Mouse (Mus musculus) layer of hippocampus, postnatal 25 days (tissue): ENCODE data around the gene Mrpl37. TPM values are rescaled to one million over a fixed set of nuclear protein-coding genes. Genes with fewer than 3 reads are reported as not detected.

Experiments used
- DNase-seq, 2 experiments: peaks; one replicate each; pipeline ENCODE4 v3.0.0; 2022; ENCODE audit warnings: mixed read lengths in 2 of 2, low spot score in 1 of 2; ENCODE audit errors: extremely low spot score in 1 of 2
- total RNA-seq, 2 experiments: library from RNA; stranded (reverse); gene quantifications; 2 replicates each; pipeline ENCODE4 v1.2.3; 2021

Gene Mrpl37
- total RNA-seq, 2 experiments from 2014 or later = 58.7 to 60.6 TPM

- DNase-seq = peak in 1 of 2 experiments; percentile 22
Measured at GRCm38 (mm10) chr4:107067151-107067840, 628 bp upstream of the Mrpl37 start.

DNA sequence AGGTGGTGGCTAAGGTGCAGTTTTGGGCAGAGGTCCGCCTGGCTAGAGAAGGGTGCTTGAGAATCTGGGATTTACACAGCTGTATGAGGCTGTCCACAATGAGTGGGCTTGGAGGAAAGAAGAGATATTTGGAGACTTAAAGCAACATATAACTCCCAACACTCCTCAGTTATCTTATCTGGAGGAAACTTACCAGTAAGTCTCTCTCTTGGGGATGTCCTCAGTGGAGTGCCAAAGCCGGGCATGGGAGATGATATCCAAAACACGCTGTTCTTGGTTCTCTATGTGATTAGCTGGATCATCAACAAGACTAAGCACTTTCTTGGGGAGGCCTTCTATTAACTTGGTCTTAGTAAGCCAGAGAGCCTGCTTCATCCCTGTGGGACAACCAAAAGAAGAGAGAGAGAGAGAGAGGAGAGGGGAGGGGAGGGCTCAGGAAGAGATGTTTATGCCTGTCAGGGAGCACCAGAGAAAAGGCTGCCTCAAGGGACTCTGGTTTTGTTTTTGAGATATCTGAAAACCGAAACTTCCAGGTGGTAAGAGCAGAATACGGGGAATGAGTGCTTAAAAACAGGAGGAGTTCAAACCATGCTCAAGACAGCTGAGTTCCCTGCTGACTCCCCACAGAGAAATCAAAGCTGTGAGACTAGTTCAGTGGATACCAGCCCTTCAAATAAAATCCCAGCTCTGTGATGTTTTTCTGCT is 2.1 kb downstream of the Mrpl37 start:
- no peak for DNase-seq

DNA sequence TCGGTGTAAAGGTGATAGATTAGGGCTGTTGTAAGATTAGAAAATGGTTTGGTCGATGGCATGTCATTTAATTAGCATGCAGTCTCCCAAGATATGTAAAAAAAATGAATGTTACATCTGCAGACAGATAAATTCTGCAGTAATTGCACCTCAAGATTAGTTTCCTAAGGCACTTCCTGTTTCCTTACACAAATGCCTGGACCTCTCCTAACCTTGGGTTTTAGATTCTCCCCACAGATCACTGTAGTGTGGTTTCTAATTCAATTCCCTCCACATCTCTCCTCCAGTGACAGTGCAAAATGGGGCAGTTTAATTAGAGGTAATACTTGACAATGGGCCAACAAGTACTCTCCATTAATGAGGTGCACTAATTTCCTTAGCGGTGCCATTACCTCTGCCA is 3.5 kb downstream of the Mrpl37 start:
- DNase-seq = no peak

DNA sequence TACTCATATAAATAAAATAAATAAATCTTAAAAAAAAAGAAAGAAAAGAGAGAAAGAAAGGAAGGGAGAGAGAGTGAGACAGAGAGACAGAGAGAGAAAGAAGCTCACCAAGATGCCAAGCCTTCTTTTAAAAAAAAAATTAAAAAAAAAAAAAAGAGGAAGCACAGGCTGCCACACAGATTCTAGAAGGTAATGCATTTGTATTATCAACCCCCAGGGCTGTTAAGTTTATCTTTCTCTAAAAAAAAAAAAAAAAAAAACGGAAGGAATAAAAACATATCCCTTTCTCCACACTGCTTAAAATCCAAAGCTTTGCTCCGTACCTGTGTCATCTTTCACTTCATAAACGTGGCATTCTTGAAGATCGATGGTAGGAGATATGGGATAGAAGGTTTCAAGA is 5.1 kb downstream of the Mrpl37 start:
- DNase-seq = no peak

- DNase-seq = no peak
Measured at GRCm38 (mm10) chr4:107058781-107059180, 7.9 kb downstream of the Mrpl37 start.

- no peak for DNase-seq
Measured at GRCm38 (mm10) chr4:107058346-107058745, 8.3 kb downstream of the Mrpl37 start.

DNA sequence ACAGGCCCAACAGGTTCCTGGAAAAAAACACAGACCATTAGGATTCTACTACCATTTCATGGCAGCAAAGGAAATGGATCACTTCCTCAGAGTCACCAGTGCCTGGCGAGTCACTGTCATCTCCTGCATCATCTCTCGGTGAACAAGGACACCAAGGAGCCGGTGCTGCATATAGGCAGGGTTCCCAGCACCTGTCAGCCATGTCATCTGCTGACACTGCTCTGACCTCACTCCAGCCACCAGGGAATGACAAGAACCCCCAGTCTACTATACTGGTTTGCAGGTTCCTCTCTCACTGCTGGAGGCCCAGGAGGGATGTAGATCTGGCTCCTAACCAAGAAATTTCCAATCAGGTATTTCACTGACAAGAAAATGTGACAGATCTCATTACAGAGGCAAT is 10.6 kb downstream of the Mrpl37 start:
- DNase-seq = no peak

GRCm38 (mm10) chr4:107052962-107053553 is 13.6 kb downstream of the Mrpl37 start:
- no peak for DNase-seq

GRCm38 (mm10) chr4:107051889-107052288 is 14.8 kb downstream of the Mrpl37 start:
- no peak for DNase-seq

- DNase-seq = no peak
Measured at GRCm38 (mm10) chr4:107048568-107049162, 18.0 kb downstream of the Mrpl37 start.

GRCm38 (mm10) chr4:107047806-107048205 is 18.9 kb downstream of the Mrpl37 start:
- DNase-seq = no peak

DNA sequence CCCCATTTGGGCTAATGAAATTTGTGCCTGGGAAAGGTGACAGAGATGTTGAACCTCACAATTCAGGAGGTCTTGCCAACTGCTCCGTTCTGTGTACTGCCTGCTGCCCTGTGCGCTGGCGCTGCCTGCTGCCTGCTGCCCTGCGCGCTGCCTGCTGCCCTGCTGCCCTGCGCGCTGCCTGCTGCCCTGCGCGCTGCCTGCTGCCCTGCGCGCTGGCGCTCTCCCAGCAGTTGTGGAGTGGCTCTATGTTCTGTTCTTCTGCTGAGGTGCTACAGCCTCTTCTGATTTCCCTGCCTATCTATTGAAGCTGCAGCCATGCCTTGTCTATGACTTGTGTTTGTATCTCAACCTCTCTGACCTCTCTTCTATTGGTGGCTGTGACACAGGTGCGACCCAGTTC is 21.5 kb downstream of the Mrpl37 start:
- no peak for DNase-seq

DNA sequence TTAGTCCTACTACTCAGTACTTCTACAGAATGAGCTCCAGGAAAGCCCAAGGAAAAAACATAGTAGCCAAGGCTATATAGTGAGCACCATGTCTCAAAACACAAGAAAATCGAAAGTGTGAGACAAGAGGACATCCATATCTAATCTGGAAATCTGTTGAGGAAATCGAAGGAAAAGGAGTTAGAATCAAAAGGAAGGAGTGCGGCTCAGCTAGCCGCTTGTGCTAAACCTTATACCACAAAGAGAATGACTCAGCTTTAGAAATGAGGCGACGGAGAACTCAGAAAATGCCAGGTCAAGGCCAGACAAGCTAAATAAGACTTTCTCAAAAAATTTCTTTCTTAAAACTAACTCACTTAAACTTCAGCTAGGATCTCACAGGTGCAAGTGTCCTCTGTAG is 24.4 kb downstream of the Mrpl37 start:
- DNase-seq = no peak

DNA sequence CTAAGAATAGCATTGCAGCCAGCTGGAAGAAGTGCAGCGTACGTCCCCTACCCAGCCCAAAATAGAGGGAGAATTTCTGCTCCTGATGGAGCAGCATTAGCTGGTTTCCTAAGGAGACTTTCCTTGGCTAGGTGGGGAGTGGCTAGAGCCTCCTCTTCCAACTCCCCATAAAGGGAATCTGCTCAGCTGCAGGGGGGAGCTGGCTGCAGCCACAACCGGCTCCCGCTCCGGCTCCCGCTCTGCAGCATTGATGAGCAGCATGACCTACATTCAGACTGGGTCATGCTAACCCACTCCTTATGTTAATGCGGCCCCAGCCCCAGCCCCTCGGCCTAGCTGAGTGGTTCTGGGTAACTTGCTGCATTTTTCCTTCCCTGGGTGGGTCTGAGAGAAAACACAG is 27.4 kb downstream of the Mrpl37 start:
- DNase-seq = no peak

DNA sequence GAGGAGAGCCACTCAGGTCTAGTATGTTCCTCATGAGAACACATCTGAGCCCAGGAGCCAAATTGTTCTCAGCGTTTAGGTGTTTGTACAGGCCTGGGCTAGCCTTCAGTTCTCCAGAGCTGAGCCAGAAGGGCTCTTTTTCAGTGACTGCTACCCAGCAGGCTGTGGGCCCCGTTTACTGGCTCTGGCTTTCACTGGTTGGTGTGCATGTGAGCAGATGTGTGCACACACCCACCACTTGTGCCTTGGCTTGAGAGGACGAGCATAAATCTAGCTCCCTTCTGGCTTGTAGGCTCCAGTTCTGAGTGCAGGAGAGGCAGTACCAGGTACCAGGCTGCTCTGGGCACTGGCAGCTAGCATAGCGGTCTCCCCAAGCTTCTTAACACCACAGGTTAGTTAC is 28.4 kb downstream of the Mrpl37 start:
- no peak for DNase-seq

DNA sequence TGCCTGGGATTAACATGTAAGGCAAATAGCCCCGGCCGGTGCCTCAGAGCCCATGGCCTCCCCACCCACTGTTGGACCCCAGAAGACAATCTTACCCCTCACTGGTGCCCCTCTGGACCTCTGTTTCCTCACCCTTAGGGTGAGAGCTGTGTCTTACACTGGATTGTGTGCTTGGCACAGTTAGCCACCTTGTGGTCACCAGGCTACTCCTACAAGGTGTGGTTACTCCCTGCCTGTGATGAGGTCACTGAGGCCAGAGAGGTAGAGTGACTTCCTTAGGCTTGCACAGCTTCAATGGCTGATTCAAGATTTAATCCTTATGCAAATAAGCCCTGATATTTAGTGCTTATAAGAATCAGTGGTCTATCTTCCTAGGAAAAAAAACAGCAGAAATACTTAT is 29.7 kb downstream of the Mrpl37 start:
- DNase-seq = no peak

- no peak for DNase-seq
Measured at GRCm38 (mm10) chr4:107035689-107036088, 31.0 kb downstream of the Mrpl37 start.

GRCm38 (mm10) chr4:107026451-107026850 is 40.2 kb downstream of the Mrpl37 start:
- DNase-seq = no peak

- DNase-seq = no peak
Measured at GRCm38 (mm10) chr4:107025369-107025768, 41.3 kb downstream of the Mrpl37 start.

GRCm38 (mm10) chr4:107024899-107025298 is 41.8 kb downstream of the Mrpl37 start:
- DNase-seq = no peak

DNA sequence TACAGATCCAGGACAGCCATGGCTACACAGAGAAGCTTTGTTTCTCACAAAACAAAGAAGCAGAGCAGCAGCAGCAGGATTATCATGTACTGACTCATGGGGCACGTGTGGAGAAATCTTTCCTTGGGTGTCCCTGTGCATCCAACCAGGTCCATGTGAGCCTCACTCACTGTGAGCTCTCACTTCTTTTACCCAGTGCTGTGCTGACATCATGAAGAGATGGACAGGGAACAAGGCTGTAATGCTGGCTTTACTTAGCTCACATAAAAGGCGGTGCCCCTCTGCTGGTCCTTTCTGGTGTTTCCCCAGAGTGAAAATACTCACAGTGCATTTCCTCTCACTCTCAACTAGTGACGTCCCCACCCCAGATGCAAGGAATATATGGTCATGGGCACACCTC is 45.2 kb downstream of the Mrpl37 start:
- DNase-seq = no peak
